Mouse (Mus musculus) kidney, adult 2 months (tissue): ENCODE data around the gene Cfap298.

ENCODE experiments used
- CTCF ChIP-seq: fragments of 200-500 bp; conservative IDR thresholded peaks from 2 replicates; pipeline ENCODE4 v1.5.1; 2011; ENCODE audit warnings: low read depth, mild to moderate bottlenecking, control low read depth, low read length, moderate library complexity, mixed read lengths; ENCODE audit not compliant: insufficient read depth, insufficient read length
- POLR2A ChIP-seq: fragments of 200-500 bp; IDR thresholded peaks from one replicate; pipeline ENCODE4 v1.6.1; 2011; ENCODE audit warnings: low read depth, low read length, control low read depth

GRCm38 (mm10) chr16:90964302-90964701 lies 29.4 kb upstream of the Cfap298 start:
- TF ChIP-seq POLR2A (no peak), CTCF (no peak)
